8 mouse cellular contexts compared by ENCODE assay signal in genomic region chr4:104368561-104369021, GRCm38 (mm10).
A peak's percentile ranks its signal among the peaks of the same experiment; 100 is the strongest.
DNase-seq lines count a peak whose midpoint lies in the region; ATAC-seq and TF ChIP-seq lines count a peak whose summit lies in the region.

No protein-coding gene starts in this region.

- WGBS in liver, embryonic 12.5 days (ENCODE audit: insufficient replicate concordance): 1% methylated on average over 19 of the region's 20 CpGs

- no peaks in the 10 kb centered on the region for H3K9me3 ChIP-seq in liver, embryonic 12.5 days (replicated peaks)

- H3K27ac ChIP-seq in gastrocnemius, adult 2 months: no peak overlapping the region
- no peak overlapping the region for H3K27ac ChIP-seq in liver, embryonic 12.5 days

- ATAC-seq in liver, embryonic 12.5 days: no peak

- no peak for TF ChIP-seq CTCF in gastrocnemius, adult 2 months (IDR thresholded peaks at IDR 0.05)

- H3K4me1 ChIP-seq in liver, embryonic 12.5 days: no peaks in the 10 kb centered on the region; the same call in 1 of the 2 replicates

- no peak for DNase-seq in gastrocnemius, adult 2 months
- DNase-seq in gastrocnemius, postnatal 25 days: no peak
- peak; percentile 85 for DNase-seq in cerebellum, adult 9-11 months
- peak; percentile 56 to 76 for DNase-seq in frontal cortex, adult 2 months (ENCODE audit: extremely low spot score in 1 of 2, low spot score in 1 of 2)
- peak; percentile 49 for DNase-seq in kidney, postnatal 10 days
- peak; percentile 61 to 63 for DNase-seq in right cerebral cortex, postnatal 36 days (ENCODE audit: low spot score in 2 of 2)
- no peak for DNase-seq in c-Kit-positive CD71-positive TER-119-positive erythroid progenitor cells, embryonic 14.5 days (ENCODE audit: low spot score)

- H3K27me3 ChIP-seq in liver, embryonic 12.5 days (replicated peaks): peaks cover 68% of the 10 kb centered on the region

- intact Hi-C loops in gastrocnemius, adult 2 months (cut with DNase I): no loop called here

- peak overlapping the region; percentile 74 for H3K4me3 ChIP-seq in gastrocnemius, adult 2 months
- H3K4me3 ChIP-seq in liver, embryonic 12.5 days: peak overlapping the region; percentile 54; the same call in 1 of the 2 replicates

- H3K36me3 ChIP-seq in liver, embryonic 12.5 days: no peaks in the 10 kb centered on the region

- H3K9ac ChIP-seq in liver, embryonic 12.5 days: no peak overlapping the region

- peak overlapping the region; percentile 68 for H3K4me2 ChIP-seq in liver, embryonic 12.5 days

Comparison
In these comparisons a context has a peak if more than half of its experiments do, and no peak if none do; other contexts are left out.
1. DNase-seq: peak in cerebellum, adult 9-11 months (single experiment), frontal cortex, adult 2 months (2 of 2), kidney, postnatal 10 days (single experiment) and right cerebral cortex, postnatal 36 days (2 of 2); none in gastrocnemius, adult 2 months (single experiment), gastrocnemius, postnatal 25 days (single experiment) and c-Kit-positive CD71-positive TER-119-positive erythroid progenitor cells, embryonic 14.5 days (single experiment).